Mouse (Mus musculus): Measurements from ENCODE around the gene Hist1h2ad. TPM values are rescaled to one million over a fixed set of nuclear protein-coding genes. Genes with fewer than 3 reads are reported as not detected.
"Not testable (repeated sequence)": the region's sequence is repeated elsewhere in the genome, so short reads cannot be mapped to it uniquely, and the experiment has no call there.

The Hist1h2ad gene
- polyA plus RNA-seq, 1 experiment from 2014 or later, result 1.3 TPM

GRCm38 (mm10) chr13:23530181-23530900 lies 43.8 kb upstream of the Hist1h2ad start:
- TF ChIP-seq CTCF (IDR thresholded peaks at IDR 0.05; ENCODE audit: low read depth), result no peak
- Histone ChIP-seq H3K9me3 (ENCODE audit: control insufficient read depth) (no peaks in the 10 kb centered on the region), H3K4me2 (replicated peaks; ENCODE audit: low read depth) (peak overlapping the region; percentile 74), H3K4me3 (ENCODE audit: low read depth, low read length) (peak overlapping the region; percentile 49), H3K4me1 (replicated peaks; ENCODE audit: control insufficient read depth, insufficient read depth, low read length) (peaks cover 6% of the 10 kb centered on the region; the same call in 1 of the 2 replicates), H3K9ac (ENCODE audit: low read depth, low read length) (peak overlapping the region; percentile 65), H3K27me3 (replicated peaks; ENCODE audit: control insufficient read depth, insufficient read depth, low read length) (no peaks in the 10 kb centered on the region), H3K36me3 (ENCODE audit: control insufficient read depth, insufficient read depth) (no peaks in the 10 kb centered on the region), H3K27ac (ENCODE audit: low read depth, low read length) (peak overlapping the region; percentile 96)
- under 1% methylated on average over 20 of the region's 20 CpGs for WGBS
- ATAC-seq, result no peak; the same call in 1 of the 2 replicates

DNA sequence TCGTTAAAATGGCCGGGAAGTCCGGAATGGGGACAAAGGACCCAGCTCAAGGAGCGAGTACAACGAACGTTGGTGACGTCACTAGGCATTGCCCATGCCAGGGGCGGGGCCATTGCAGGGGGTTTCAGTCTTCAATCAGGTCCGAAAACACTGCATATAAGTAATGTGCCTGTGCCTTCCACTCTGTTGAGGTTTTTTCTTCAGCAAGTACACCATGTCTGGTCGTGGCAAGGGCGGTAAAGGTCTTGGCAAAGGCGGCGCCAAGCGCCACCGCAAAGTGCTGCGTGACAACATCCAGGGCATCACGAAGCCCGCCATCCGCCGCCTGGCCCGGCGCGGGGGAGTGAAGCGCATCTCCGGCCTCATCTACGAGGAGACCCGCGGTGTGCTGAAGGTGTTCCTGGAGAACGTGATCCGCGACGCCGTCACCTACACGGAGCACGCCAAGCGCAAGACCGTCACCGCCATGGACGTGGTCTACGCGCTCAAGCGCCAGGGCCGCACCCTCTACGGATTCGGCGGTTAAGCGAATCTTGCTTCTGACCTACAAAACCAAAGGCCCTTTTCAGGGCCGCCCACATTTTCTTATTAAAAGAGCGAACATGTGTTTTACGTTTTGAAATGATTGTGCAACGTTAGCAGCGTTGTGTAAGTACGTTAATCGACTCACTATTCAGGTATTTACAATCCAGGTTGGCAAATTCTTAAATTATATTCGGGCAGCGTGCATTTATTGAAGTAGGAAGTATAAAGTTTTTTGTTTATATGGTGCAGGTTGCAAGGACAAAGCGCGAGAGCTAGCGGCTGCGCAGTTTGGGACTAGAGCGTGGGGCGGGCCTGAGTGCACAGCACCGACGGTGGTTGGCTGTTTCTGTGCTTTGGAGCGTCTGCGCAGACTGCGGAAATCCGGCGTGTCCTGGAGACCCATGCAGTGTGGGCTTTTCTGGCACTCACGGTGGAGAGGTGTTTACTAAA lies 43.0 kb upstream of the Hist1h2ad start, which contains the start of gene Hist1h4h:
Gene Hist1h4h (plus strand): TSS at position 150 of the 975 bp plus-strand sequence.
- Histone ChIP-seq H3K9ac (ENCODE audit: low read depth, low read length) (peak within 1 kb of the TSS; percentile 65), H3K36me3 (ENCODE audit: control insufficient read depth, insufficient read depth) (no peaks in the 10 kb centered on the region), H3K27ac (ENCODE audit: low read depth, low read length) (peak within 1 kb of the TSS; percentile 96), H3K27me3 (replicated peaks; ENCODE audit: control insufficient read depth, insufficient read depth, low read length) (no peaks in the 10 kb centered on the region), H3K4me2 (replicated peaks; ENCODE audit: low read depth) (peak within 1 kb of the TSS; percentile 74), H3K9me3 (ENCODE audit: control insufficient read depth) (no peaks in the 10 kb centered on the region), H3K4me1 (replicated peaks; ENCODE audit: control insufficient read depth, insufficient read depth, low read length) (peaks cover 7% of the 10 kb centered on the region; the same call in 1 of the 2 replicates), H3K4me3 (ENCODE audit: low read depth, low read length) (peak within 1 kb of the TSS; percentile 49)
- WGBS, result under 1% methylated on average over 53 of the region's 70 CpGs
- peak; percentile 71 for ATAC-seq
- TF ChIP-seq CTCF (IDR thresholded peaks at IDR 0.05; ENCODE audit: low read depth), result no peak

DNA sequence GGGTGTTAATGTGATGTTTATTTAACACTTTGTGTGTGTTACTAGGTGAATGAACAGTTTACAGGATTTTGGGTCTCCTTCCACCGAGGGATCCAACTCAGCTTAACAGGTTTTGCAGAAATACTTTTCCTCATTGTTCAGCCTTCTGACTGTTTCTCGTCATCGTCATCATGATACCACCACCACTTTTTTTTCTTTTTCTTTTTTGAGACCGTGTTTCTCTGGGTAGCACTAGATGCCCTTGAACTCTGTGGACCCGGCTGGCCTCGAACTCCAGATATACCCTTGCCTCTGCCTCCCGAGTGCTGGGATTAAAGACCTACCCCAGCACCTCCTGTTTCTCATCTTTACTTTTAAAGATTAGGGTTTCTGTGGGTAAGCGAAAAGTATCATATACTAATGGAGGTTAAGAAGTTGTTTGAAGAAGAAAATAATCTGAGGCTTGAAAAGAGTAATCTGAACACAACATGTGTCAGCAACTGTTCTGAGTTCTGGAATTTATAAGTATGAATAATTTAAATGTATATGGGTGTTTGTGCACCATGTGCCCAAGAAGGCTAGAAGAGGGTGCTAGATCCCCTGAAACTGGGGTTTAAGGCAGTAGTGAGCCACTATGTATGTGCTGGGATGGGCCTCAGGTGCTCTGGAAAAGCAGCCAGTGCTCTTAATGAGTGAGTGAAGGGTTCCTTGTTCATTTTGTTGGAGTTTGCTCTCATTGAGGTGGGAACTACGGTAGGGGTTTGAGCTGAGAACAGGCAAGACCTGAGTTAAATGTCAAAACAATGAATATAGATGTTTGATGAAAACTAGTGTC lies 41.7 kb upstream of the Hist1h2ad start:
- Histone ChIP-seq H3K4me2 (replicated peaks; ENCODE audit: low read depth) (peak overlapping the region; percentile 74), H3K9ac (ENCODE audit: low read depth, low read length) (no peak overlapping the region; the same call in 1 of the 2 replicates), H3K9me3 (ENCODE audit: control insufficient read depth) (no peaks in the 10 kb centered on the region), H3K27ac (ENCODE audit: low read depth, low read length) (0 out of 2 replicates have a peak overlapping the region, but pooled peaks have one; percentile 96), H3K27me3 (replicated peaks; ENCODE audit: control insufficient read depth, insufficient read depth, low read length) (no peaks in the 10 kb centered on the region), H3K36me3 (ENCODE audit: control insufficient read depth, insufficient read depth) (no peaks in the 10 kb centered on the region), H3K4me3 (ENCODE audit: low read depth, low read length) (peak overlapping the region; percentile 49), H3K4me1 (replicated peaks; ENCODE audit: control insufficient read depth, insufficient read depth, low read length) (peaks cover 3% of the 10 kb centered on the region; the same call in 1 of the 2 replicates)
- WGBS, result 17% methylated on average over 9 of the region's 9 CpGs
- no peak for TF ChIP-seq CTCF (IDR thresholded peaks at IDR 0.05; ENCODE audit: low read depth)
- ATAC-seq, result no peak

- not testable (repeated sequence) for H3K36me3 ChIP-seq (ENCODE audit: control insufficient read depth, insufficient read depth); H3K27me3 ChIP-seq (replicated peaks; ENCODE audit: control insufficient read depth, insufficient read depth, low read length); H3K9me3 ChIP-seq (ENCODE audit: control insufficient read depth); H3K4me1 ChIP-seq (replicated peaks; ENCODE audit: control insufficient read depth, insufficient read depth, low read length)
- peak within 1 kb of the TSS; percentile 82 for H3K4me2 ChIP-seq (replicated peaks; ENCODE audit: low read depth)
- under 1% methylated on average over 25 of the region's 53 CpGs for WGBS
- TF ChIP-seq CTCF (IDR thresholded peaks at IDR 0.05; ENCODE audit: low read depth), result peak; percentile 20
- peak within 1 kb of the TSS; percentile 43; the same call in 1 of the 2 replicates for H3K9ac ChIP-seq (ENCODE audit: low read depth, low read length)
- ATAC-seq, result 0 out of 2 replicates have a peak, but pooled peaks have one; percentile 22
- H3K4me3 ChIP-seq (ENCODE audit: low read depth, low read length), result peak within 1 kb of the TSS; percentile 45
- H3K27ac ChIP-seq (ENCODE audit: low read depth, low read length), result peak within 1 kb of the TSS; percentile 51
Observed at GRCm38 (mm10) chr13:23533560-23534367, 40.4 kb upstream of the Hist1h2ad start, which contains the start of gene Hist1h2af. Hist1h2af (plus strand) TSS chr13:23533906.

All from intestine, postnatal 0 days (tissue).